Mouse (Mus musculus) heart, postnatal 0 days (tissue): ENCODE results near the gene Nectin4.
A peak's percentile ranks its signal among the peaks of the same experiment; 100 is the strongest.

Experiments used
- CTCF ChIP-seq: IDR thresholded peaks from 2 replicates; pipeline ENCODE4 v1.5.1; 2016; ENCODE audit warnings: antibody characterized with exemption, control low read depth, low read depth
- EP300 ChIP-seq: IDR thresholded peaks from 2 replicates; pipeline ENCODE4 v1.6.1; 2016; ENCODE audit warnings: antibody characterized with exemption, low read depth

GRCm38 (mm10) chr1:171328839-171329432 is 41.0 kb upstream of the Nectin4 start, which contains the start of gene Dedd:
- TF ChIP-seq CTCF (0 out of 2 replicates have a peak, but pooled peaks have one; percentile 13), EP300 (no peak)
